Mouse (Mus musculus): ENCODE measurements around the gene Gpr158. TPM values are rescaled to one million over a fixed set of nuclear protein-coding genes. Genes with fewer than 3 reads are reported as not detected.

The Gpr158 gene
- polyA plus RNA-seq, 1 experiment from 2014 or later = 0.63 TPM

DNA sequence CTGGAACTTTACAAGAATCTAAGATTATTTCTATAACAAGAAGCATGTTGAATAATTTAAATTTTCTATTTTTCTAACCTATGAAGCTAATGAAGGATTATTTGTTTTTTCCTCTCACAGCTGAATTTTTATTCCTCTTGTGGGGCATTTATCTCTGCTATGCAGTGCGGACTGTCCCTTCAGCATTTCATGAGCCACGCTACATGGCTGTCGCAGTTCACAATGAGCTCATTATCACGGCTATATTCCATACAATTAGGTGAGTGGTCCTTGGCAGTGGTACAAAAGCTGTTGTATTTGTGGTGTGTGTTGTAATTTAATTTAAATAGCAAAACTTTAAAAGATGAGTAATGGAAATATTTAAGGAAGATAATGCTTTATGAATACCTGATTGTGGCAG, 443.1 kb downstream of the Gpr158 start:
- no peak overlapping the region for H3K9ac ChIP-seq (ENCODE audit: low read length)
- ATAC-seq (ENCODE audit: low FRiP score) = no peak

DNA sequence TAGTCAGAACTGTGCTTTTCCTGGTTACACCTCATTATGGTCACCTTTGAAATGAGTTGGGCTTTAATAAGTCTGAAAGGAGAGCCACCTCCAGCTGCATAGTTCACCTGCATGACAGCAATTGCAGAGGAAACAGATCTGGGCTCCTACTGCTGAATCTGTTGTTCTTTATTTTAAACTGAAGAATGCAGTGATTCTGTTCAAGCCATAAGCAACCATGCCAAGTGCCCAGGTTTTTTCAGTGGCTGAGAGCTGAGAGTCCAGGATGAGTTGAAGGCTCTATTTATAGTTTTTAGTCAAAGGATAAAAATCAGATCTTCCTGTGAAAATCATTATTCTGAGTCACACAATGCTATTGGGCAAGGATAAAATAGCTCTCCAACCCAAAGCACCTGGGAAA, 496.7 kb downstream of the Gpr158 start:
- Histone ChIP-seq H3K27me3 (ENCODE audit: control insufficient read depth, insufficient read depth, low read length) (no peaks in the 10 kb centered on the region), H3K4me1 (ENCODE audit: control insufficient read depth, insufficient read depth, low read length) (no peaks in the 10 kb centered on the region), H3K9ac (ENCODE audit: low read length) (no peak overlapping the region), H3K36me3 (ENCODE audit: control insufficient read depth, insufficient read depth, low read length) (no peaks in the 10 kb centered on the region), H3K4me2 (no peak overlapping the region), H3K4me3 (ENCODE audit: low read depth, low read length) (no peak overlapping the region), H3K27ac (ENCODE audit: low read depth, low read length) (no peak overlapping the region), H3K9me3 (ENCODE audit: control insufficient read depth, low read length) (no peaks in the 10 kb centered on the region)
- ATAC-seq (ENCODE audit: low FRiP score) (no peak), DNase-seq (ENCODE audit: low spot score, missing footprints) (no peak)

More for the DNA sequence above, 443.1 kb downstream of the Gpr158 start:
- no peaks in the 10 kb centered on the region for H3K27me3 ChIP-seq (ENCODE audit: control insufficient read depth, insufficient read depth, low read length)
- H3K9me3 ChIP-seq (ENCODE audit: control insufficient read depth, low read length) = no peaks in the 10 kb centered on the region
- H3K4me1 ChIP-seq (ENCODE audit: control insufficient read depth, insufficient read depth, low read length) = no peaks in the 10 kb centered on the region
- no peak for DNase-seq (ENCODE audit: low spot score, missing footprints)
- 83% methylated on average over 4 of the region's 4 CpGs for WGBS
- H3K36me3 ChIP-seq (ENCODE audit: control insufficient read depth, insufficient read depth, low read length) = no peaks in the 10 kb centered on the region
- H3K27ac ChIP-seq (ENCODE audit: low read depth, low read length) = no peak overlapping the region
- H3K4me3 ChIP-seq (ENCODE audit: low read depth, low read length) = no peak overlapping the region
- H3K4me2 ChIP-seq = no peak overlapping the region

Other genes starting within 250 kb of the Gpr158 start
- gene Enkur, start 162.2 kb upstream of the Gpr158 start, polyA plus RNA-seq (2014; fragmentation: Nextera tagmentation; extraction: Ambion mirVana) = 0.98 and 1.1 TPM in 2 replicates
- gene Thnsl1, start 161.8 kb upstream of the Gpr158 start, polyA plus RNA-seq (2014; fragmentation: Nextera tagmentation; extraction: Ambion mirVana) = 19.2 and 20.1 TPM in 2 replicates

Measured in midbrain, embryonic 11.5 days (tissue).